Mouse (Mus musculus) T-cell, adult 2 months (primary cell): Measurements from ENCODE around the gene Mgat5.

Experiments
- DNase-seq: peaks from one replicate; pipeline ENCODE4 v3.0.0; 2022; ENCODE audit warnings: low spot score

Mgat5 gene

DNA sequence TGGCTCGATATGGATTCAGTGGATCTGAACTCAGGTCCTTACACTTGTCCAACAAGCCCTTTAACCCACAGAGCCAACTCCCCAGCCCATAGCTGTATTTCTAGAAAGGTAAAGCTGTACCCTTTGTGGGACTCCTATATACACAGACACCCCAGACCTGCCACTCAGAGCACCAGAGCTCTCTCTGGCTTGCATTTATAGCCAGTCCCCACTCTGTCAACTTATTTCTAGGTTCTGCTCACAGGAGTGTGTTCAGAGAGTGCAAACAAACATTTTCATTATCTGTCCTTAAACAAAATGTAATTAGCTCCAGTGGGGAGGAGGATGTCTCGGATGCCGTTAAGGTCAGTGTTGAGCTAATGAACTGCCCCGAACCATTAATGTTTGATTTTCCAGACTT is 102.5 kb downstream of the Mgat5 start:
- no peak for DNase-seq

DNA sequence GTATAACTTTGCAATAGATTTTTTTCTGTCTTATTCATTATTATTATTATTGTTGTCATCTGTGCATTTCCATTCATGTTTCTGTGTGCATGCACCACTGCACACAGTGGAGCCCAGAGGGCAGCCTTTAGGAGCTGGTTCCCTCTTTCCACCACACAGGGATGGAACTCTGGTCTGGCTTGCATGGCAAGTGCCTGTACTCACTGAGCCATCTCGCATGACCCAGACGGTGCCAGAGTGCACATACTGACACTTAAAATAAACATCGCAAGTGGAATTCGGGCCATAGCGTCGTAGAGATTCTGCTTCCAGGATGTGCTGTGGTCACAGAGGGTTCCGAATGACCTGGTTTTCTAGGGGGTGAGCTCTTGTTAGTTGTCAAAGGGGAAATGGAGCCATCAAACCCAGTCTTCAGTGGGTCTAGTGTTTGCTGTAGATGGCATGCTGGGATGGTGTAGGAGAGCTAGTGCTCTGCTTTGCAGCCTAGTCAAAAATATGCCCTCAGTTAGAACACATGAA is 103.5 kb downstream of the Mgat5 start:
- no peak for DNase-seq

DNA sequence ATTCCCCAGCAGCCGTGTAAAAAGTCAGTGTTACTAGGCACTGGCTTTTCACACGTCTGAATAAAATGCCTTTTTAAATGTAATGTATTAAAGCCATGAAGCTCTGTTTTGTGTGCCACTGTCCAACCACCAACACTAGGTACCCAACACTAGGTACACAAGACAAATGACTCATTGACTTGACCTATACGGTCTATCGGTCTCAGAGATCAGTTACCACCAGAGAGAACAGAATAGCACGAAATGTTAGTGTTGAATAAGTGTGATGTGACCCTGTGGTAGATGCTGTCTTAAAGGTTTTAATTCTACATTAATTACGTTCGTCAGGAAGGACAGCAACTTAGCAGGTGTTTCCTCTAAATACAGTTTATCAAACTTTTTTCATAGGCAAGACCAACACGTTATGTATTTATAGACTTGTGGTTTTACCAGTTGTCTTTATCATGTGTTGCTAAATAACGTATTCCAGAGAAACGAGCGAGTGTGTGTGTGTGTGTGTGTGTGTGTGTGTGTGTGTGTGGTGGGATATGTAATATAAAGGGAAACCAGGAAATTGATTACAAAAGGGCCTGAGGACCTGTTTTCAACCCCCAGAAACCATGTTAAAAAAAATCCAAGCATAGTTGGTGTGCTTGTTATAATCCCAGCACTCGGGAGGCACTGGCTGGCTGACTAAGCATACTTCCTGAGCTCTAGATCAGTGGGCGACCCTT is 104.3 kb downstream of the Mgat5 start:
- no peak for DNase-seq

DNA sequence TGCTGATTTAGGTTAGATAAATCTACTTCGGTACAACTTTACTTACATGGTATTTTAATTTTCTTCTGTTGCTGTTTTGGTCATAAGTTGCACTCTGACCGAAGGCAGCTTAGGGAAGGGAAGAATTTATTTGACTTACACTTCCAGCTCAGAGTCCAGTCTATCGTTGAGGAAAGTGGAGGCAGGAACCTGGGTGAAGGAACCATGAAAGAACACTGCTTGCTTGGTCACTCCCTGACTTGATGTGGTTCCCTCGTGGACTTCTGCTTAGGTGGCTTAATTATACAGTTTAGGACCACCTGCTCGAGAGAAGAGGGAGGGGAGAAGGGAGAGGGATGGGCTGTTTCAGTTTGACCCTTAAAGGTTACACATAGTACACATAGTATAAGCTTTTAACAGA is 105.2 kb downstream of the Mgat5 start:
- no peak for DNase-seq

DNA sequence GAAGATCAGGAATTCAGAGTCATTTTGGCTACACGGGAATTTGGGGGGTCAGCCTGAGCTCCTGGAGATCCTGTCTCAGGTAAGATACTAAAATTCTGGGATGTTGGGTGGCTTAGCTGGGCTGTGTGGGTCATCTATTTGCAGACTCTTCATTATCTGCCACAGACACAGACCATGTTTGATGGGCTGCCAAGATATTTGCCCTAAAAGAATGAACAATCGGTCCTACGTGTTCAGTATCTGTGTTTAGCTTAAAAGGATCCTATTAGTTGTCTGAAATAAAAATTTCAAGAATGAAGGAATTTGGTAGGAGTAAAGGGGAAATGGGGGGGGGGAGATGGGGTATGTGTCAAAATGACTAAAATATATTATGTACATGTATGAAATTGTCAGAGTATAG is 105.9 kb downstream of the Mgat5 start:
- DNase-seq, result no peak

DNA sequence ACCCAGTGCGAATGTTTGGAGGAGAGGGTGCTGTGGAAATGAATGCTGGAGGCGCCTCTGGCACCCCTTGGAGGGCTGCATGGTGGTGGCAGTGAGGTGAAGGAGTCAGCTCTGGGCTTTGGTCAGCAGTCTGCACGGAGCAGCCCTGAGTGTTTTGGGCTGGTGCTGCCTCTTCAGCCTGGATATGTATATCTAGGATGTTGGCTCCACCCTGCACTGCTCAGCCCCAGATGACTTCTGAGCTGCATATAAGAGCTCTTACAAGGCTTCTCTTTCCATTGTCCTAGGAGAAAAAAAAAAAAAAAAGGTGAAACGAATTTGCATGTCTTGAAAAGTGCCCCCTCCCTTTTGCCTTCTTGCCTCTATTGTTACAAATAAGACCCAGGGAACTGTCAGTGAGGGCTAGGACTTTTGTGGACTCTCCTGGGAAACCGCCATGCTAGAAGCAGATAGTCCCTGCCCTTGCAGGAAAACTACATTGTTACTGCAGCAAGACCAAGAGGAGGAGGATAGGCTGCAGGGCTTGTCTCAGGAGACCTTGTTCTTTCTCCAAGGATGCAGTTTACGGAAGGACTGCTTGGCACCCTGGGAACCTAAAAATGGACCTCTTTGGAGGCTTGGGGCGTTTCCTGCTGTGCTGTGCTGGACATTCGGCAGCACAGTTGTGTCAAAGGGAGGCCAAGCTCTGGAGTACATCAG is 109.0 kb downstream of the Mgat5 start:
- no peak for DNase-seq

DNA sequence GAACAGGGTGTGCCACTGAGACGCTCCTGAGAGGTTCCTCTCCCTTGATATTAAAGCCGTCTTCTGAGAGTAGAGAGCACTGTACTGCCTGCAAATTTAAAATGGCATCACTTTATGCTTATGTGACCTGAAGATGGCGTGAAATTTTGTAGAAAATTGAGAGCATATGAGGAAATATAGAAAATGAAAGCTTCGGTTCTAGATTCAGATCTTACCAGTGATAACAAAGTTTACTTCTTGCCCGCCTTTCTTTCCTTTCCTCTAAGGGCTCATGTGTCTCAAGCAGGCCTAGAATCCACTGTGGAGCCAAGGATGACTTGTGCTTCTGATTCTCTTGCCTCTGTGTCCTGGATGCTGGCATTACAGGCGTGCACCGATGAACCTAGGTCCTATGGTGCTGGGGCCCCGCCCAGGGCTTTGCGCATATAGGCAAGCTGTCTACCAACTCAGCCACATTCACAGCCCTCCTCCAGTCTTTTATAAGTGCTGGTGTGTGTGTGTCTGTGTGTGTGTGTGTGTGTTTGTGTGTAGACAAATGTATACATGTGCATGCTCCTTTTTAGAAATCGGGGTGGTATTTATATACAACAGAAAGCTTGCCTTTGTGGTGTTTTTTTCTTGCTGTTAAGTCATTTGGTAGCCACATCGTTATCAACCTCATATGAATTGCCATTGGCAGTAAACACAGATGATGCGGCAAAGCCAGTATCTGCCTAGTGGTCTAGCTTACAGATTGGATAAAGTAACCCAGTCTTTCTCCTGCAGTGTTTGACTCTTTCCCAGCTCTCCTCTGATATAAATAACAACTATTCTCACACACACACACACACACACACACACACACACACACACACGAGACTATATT is 111.2 kb downstream of the Mgat5 start:
- no peak for DNase-seq

DNA sequence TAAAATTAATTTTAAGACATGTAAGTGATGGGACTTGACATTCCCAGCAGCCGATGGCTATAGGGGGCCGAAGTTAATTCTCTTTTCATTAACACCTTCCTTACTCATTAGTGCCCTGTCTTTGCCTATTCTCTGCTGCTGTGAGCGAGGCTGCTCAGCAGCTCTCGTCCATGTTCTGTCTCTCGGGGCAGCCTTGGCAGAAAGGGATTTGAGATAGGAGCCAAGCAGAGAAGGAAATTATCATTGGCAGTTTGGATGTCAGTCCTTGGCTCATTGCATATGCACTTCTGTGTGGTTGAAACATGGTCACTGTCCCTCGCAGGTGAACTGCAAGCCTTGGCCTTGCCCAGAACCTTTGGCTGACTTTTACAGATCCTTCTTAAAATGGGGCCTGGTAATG is 111.8 kb downstream of the Mgat5 start:
- DNase-seq, result no peak

DNA sequence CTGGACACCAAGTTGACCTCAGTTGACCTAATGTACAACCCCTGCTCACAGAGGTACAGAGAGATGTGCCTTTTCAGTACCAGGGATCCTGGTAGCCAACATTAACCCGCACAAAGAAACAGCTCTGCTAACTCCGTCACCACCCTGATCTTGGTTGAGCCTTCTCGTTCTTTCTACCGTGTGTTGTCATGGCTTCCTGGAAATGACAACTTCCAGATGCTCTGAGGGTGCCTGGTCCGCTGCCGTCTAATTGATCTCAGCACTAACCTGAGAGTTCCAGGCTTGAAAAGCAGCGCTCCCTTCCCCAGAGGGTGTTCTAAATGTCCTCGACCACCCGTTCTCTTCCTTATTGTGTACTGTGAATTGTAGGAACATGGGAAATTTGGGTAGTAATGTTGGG is 112.7 kb downstream of the Mgat5 start:
- DNase-seq, result no peak

DNA sequence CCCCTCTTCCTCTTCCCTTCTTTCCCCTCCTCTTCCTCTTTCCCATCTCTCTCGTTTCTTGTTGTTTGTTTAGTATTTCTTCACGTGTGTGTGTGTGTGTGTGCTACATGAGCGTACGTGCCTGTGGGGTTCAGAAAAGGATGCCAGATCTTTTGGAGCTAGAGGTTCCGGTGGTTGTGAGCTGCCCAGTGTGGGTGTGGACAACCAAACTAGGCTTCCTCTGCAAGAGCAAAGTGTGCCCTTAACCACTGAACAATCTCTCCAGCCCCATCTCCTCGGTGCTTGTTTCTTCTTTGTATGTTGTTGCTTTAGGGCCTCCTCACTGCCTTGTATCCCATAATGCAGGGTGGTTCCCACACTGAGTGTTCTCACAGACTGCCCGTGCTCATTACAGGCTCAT is 113.7 kb downstream of the Mgat5 start:
- no peak for DNase-seq

DNA sequence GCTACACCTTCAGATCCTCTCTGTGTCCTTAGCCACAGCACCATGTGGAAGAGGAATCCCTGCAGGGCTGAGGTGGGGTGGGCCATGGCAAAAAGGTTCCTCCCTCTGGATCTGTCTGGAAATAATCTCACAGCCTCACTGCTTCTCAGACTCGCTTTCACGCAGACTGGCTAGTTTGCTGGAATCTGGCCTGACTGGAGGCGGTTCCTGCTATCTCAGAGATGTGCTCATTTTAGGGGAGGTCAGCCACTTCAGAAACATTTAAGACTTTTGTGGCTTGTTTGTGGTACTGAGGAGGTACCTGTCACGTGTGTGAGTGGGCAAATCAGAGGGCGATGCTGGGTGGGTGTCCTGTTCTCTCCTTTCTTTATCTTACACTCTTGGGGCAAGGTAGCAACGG is 115.0 kb downstream of the Mgat5 start:
- no peak for DNase-seq

DNA sequence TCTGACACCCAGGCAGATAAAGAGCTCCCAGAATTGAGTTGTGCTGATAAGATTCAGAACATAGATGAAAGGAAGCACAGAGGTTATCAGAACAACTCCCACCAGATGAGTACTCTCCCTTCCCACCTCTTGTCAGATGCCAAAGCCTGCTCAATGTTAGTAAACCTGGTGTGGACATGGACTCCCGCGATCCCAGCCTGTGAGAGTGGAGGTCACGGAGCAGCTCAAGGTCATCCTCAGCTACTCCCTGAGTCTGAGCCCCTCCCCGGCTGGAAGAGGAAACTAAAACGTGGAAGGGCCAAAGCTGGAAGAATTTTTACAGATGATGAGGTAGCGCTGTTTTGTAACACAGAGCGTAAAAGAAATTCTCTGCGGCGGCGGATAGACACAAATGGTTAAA is 116.1 kb downstream of the Mgat5 start:
- DNase-seq, result no peak

DNA sequence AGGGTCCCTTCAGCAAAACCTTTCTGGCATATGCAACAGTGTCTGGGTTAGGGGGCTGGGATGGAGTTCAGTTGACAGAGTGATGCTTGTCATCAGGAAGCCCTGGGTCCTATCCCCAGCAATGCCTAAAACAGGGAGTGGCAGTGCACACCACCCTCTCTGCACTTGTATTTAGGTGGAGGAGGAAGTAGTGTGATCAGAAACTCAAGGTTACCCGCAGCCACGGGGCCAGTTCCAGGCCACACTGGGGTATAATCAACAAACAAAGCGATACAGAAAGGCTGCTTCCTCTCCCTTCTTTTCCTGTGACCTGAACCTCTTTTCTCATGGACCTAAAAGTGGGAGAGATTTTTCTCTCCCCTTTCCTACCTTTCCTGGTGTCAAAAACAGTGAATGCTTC is 116.8 kb downstream of the Mgat5 start:
- no peak for DNase-seq

DNA sequence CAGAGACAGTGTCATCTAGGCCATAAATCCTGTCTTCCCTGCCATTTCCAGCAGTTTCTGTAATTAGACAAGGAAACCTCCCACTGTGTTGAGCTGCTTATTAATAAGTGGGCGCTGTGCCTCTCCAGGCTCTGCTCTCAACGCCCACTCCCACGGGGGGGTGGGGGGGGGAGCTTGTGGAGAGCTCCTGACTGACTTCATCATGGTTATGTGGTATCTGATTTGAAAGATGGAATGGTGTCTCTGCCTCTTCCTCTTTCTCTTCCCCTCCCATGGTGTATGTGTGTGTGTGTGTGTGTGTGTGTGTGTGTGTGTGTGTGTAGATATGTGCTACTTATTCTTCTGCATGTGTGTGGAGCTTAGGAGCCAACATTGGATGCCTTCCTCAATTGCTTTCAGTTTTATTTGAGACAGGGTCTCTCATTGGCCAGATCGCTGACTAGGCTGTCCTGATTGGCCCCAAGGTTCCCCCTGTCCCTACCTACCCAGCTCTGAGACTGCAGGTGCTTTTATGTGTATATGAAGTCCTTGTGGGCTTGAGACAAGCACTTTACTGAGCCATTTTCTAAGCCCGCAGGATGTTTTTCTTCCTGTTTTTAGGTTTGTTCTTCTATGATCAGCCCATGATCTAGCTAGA is 117.5 kb downstream of the Mgat5 start:
- peak; percentile 67 for DNase-seq

DNA sequence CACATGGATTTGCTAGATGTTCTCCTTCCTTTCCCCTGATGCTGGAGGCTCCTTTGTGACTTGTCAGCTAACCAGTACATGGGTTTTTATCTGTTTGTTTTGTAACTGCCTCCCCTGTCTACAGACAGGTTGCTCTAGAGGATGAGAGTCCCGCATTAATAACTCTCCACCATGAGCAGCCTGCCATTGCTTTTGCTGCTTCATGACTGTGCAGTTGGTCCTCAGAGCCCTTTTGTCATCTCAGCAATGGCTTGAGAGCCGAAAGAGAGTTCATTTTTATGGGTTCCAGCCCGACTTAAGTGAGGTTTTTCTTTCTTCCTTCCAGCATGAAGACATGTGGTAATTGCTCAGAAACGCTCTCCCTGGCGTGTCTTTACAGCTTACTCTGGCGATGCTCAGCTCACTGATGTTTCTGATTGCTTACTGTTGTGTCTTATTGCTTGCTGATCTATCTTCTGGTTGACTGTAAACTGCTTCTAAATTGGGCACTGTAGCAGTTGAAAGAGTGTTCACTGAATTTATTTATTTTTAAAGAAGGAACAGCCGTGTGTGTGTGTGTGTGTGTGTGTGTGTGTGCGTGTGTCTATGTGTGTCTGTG is 120.9 kb downstream of the Mgat5 start:
- DNase-seq, result no peak

DNA sequence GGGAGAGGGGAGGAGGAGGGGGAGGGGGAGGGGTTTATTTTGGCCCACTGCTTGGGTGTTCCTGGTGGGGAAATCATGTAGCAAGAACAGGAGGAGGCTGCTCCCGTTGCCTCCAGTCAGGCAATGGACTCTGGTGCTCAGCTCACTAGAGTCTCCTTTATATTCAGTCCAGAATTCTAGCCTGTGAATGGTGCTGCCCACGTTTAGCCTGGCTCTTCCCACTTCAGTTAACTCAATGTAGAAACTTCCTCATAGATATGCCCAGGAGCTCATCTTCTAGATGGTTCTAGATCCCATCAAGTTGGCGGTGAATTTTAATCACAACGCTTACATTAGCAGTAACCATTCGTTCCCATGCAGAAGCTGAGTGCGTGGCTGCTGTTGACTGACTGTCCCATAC is 123.0 kb downstream of the Mgat5 start:
- no peak for DNase-seq

DNA sequence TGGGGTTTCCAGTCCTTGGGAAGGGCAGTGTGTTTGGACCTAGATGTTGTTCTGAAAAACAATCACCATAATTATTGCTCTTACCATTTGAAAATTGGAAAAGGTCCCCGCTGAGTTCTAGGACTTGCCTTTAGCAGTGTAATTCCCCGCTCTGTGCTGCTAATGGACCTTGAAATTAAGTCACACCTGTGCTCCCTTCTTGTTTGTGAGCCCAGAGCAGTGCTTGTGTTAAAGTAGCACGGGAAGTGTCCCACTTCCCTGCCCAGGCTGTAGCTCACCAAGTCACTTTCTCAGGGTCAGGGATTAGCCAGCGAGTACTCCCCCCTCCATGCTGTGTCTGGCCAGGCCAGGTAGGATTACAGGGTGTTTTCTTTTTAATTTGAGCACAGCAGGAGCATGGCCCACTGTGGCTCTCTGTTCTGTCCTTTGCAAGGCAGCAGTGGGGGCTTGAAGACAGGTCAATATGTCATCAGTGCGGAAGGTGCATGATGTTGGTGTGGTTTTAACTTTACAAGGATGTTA is 123.6 kb downstream of the Mgat5 start:
- DNase-seq, result no peak

DNA sequence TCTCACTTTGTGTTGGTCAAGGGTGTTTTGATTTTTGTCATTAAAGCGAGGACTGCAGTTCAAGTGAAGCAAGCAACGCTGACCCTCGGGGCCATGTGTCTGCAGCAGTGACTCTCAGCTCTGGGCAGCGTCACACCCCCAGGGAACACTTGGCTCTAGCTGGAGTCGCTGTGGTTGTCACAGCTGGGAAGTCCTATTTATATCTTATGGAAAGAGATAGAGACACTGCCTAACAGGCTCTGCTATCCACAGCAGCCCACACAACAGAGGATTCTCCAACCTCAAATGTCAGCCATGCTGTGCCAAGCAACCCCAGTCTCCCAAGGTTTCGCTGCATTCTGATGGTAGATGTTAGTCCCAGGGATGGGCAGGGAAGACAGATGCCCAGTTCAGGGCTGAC is 125.0 kb downstream of the Mgat5 start:
- no peak for DNase-seq

DNA sequence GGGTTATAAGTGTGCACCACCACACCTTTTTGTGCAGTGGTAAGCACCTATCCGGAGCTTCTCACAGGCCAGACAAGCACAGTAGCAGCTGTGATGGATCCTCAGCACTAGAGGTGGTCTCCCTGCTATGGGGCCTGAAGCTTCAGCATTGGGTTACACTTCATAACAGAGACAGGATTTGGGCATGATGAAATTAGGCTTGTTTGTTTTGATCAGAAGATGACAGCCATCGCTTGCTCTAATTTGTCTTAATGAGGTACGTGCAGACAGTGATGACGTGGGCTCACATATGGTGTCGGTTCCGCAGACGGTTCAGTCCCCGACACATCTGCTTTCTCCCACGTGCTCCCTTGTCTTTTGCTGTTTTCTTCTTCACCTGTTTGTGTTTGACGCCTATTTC is 132.9 kb downstream of the Mgat5 start:
- no peak for DNase-seq

DNA sequence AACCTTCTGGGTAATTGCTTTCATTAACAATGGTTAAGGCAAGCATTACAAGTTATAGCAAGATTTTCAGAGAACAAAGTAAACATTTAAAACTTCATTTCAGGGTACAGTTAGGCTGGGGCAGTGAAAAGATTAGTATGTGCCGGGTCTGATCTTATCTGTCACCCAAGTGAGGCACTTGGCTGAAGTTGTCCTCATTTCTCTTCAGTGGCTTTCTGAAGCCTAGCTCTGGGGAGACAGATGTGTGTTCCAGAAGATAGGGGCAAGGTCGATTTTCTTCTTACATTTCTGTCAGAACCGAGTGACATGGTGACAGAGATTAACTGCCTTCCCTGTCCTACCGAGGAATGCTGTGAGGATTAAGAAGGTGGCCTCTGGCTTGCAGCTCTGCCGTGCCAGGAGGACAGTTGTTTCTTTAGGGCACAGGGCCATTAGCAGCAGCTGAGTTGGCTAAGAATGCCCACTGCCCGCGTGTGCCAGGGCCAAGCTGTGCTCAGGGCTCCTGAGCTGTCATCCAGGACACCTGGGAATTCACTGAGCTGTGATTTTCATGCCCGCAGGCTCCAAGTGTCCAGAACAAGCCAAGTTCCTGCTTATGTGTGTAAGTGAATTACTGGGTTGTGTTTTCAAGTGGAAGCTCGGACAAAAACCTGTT is 134.1 kb downstream of the Mgat5 start:
- DNase-seq, result no peak

DNA sequence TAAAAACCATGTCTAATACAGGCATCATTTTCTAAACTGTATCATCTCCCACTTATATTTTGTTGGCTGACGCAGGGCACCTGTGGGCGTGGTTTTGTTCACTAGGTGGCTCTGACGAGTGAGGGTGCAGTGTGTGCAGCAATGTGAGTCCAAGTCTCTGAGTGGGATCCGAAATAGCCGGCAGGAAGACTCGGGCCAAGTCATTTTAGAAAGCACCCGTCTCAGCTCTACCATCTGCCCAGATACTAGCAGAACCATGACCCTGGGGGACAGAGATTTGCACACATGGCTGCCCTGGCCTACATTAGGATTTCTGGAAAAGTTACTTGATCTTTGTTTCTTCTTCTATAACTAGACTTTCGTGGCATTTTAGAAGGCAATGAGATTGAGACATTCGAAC is 135.5 kb downstream of the Mgat5 start:
- DNase-seq, result no peak
